Mouse (Mus musculus) liver, embryonic 14.5 days (tissue): Measurements from ENCODE around the gene Bcar3.

Experiments used
- CTCF ChIP-seq: IDR thresholded peaks from 2 replicates; pipeline ENCODE4 v1.5.1; 2016; ENCODE audit warnings: antibody characterized with exemption, low read depth, control low read depth
- EP300 ChIP-seq: IDR thresholded peaks from 2 replicates; pipeline ENCODE4 v1.6.1; 2016; ENCODE audit warnings: antibody characterized with exemption, low read depth

DNA sequence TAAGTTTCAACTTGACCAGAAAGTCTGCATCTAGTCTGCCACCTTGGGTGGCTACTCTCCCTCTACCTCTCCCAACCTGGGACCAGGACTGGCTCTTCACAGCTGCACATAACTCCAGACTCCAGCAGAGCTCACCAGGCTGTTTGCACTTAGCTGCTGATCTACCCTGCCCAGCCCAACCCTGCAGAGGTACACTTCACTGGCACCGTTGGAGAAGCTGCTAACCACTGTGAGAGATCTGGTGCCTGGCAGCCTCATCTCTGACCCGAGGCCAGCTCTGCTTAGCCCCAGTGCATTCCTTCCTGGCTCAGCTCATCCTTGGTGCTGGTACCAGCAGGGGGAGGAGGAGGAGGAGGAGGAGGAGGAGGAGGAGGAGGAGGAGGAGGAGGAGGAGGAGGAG, 68.8 kb downstream of the Bcar3 start:
- TF ChIP-seq CTCF (no peak), EP300 (no peak)
